Mouse (Mus musculus) fibroblast of lung, adult 2 months (primary cell): ENCODE measurements around the gene F2rl2.

Experiments
- DNase-seq: peaks from one replicate; pipeline ENCODE4 v3.0.0-alpha.2; 2011; ENCODE audit warnings: low read depth

F2rl2 gene

DNA sequence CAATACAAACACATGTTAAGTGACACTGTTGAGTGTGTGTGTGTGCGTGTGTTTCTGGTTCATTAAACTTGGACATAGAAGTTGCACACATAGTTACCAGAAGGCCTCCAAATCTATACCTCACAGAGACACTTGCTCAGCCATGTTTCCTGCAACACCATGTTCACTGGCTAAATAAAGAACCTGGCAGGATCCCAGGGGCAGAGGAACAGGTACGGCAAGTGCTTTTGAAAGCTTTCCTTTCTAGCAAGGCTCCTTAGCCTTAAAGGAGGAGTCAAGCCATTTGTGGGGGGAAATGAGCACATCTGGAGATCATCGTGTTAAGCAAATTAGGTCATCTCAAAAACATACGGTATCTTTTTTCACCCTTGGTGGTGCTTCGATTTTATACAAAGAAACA is 6.7 kb downstream of the F2rl2 start:
- DNase-seq: no peak

- no peak for DNase-seq
Observed at GRCm38 (mm10) chr13:95705589-95705988, 8.9 kb downstream of the F2rl2 start.

- DNase-seq: no peak
Observed at GRCm38 (mm10) chr13:95712054-95712453, 15.4 kb downstream of the F2rl2 start.

DNA sequence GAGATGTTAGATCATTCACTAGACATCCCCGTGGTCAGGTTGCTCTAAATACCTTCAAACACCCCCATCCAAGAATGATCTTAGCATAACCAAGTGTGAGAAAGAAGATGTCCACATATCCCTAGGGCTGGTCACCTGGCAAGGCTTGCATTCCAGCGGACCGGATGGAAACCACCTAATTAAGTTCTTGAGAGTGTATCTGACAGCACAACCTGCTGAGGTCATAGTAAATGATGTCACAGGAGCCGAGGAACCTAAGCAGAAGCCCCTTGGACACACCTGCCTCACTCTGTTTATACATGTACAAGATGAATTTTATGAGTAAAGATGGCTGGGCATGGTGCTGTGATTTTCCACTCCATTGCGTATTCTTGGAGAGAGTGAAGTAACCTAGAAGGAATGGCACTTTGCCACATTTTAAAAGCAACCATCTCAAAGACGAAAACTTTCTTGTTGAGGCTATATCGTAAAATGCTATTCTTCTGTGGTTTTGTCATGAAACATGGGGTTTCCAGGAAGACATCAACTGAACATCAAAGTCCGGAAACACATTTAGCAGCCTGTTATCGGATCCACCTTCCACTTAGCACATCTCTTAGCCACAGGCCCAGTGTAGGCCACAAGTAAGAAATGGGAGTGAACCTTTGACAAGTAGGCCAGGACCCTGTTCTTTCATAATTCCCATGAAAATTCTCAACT is 16.1 kb downstream of the F2rl2 start:
- DNase-seq: no peak

- no peak for DNase-seq
Observed at GRCm38 (mm10) chr13:95714271-95714975, 17.8 kb downstream of the F2rl2 start.

- no peak for DNase-seq
Observed at GRCm38 (mm10) chr13:95715356-95715755, 18.7 kb downstream of the F2rl2 start.

DNA sequence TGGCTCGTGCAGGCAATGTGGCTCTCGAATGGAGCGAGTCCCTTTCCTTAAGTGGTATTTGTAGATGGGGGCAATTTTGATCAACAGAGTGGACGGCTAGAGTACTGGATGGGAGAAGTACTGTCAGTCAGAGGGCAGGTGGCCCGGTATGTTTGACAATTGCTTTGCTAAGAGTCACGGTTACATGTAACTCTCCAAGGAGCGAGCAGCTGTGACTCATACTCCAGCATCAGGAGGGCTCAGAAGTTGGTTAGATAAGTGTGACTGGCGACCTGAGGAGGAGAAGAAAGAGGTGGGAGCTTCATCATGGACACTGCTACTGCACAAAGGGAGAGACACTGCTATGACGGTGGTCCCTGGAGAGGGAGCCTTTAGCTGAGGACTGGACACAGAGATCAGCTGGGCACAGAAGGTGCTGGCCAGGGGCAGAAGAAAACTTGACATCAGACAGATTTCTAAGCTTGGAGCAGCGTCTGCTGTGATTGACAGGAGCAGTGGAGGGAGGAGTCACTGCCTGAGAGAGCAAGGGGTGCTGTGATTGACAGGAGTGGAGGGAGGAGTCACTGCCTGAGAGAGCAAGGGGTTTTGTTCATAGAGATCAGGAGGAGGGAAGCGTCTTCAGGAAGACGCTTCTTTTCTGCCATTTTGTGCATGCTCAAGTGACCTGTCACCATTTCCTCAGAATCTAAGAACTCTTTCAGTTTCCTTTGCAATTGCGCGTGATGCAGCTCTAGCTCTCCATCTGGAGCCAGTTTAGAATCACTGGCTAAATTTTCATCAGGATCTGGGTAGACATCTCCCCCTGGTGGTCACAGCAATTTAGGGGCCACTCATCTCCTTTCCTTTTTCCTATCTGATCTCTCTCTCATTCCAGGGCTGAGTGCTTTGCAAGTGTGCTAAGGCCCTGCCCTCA is 22.9 kb downstream of the F2rl2 start:
- peak; percentile 53 for DNase-seq

DNA sequence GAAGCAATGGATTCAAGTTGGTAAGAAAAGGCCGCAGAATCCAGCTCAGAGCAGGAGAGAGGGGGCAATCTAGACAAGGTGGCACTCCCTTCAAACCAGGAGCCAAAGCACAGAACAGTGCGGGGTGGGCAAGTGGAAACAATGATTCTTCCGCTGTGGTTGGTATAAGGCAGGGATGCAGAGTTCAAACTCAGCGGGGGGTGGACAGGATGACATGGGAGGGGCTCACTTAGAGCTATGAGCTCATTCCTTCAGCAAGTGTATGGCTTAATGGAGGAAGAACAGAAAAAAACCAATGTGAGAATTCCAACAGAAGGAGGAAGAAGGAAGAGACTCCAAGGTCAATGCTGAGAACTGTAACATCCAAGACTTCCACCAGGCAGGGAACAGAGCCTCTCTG is 33.8 kb downstream of the F2rl2 start:
- DNase-seq: no peak

DNA sequence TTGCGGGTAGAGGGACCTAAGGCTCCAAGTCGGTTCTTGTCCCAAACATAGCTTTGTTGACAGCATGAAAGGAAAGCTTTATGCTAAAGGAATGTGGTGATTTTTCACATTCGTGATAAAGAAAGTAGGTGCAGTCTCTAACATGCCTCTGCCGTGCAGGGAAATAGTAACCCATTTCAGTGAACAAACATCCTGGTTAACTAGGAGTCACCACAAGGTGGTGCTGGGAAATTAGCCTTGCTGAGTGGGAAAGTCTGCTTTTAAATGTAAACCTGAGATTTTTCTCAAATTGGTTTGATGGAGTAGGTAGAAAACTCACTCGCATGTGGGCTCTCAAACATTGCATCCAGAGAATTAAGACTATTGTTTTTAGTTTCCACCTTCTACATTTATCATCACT is 43.0 kb downstream of the F2rl2 start:
- no peak for DNase-seq

GRCm38 (mm10) chr13:95741813-95742689 is 45.4 kb downstream of the F2rl2 start:
- no peak for DNase-seq

DNA sequence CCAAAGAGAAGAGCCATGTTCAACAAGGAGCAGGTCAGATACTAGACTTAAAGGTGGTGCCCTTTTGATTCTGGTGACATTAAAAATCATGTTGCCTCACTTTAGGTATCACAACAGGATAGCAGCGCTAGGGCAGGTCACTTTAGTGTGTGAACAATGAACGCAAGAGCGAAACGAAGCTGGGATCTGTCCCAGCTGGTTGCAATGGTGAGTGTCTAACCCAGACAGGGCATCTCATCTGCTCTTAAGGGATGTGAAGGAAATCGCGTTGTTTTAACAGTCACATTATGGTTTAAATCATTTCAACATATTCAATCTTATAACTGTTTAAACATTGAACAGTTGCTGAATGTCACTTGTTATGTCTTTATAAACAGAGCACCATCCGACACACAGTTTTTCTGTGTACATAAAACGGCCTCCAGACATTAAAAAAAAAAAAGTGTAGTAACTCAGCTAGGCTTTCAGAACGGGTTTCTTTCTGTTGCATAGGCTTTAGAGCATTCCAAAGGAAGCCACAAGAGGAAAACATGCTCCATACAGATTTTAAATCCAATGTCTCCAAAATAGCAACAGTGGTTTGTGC is 46.3 kb downstream of the F2rl2 start:
- DNase-seq: no peak

DNA sequence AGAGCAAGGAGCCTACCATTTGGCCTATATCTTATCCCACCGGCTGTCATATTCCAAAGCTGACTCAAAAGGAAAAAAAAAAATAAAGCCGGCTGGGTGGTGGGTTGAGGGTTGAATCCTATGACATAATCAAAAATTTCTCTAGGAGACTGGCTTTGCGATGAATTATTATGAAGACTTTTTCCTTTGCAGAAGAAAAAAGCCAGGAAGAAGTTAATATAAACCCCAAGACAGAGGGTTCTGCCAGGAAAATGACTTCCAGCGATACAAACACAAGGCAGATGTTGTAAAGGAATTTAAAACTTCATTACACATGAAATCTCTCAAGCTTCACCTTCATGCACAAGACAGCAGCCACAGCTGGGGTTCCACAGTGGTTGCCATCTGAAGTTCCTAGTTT is 48.8 kb downstream of the F2rl2 start:
- no peak for DNase-seq

DNA sequence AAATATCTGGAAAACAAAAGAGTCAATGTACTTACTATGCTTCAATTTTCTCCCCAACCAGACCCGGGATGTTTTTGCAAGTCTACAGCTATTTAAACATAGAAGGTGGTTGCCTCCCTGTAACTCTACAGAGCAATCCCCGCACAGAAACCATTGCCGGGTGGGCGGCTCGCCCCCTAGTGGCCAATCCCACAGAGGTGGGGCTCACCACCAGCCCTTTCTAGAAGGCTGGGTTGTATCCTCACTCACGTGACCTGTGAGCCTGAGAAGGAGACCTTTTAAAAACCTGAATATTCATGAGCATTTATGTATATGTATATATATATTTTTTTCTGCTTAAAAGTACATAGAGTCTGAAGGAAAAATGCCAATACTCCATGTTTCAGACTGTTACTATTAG is 49.9 kb downstream of the F2rl2 start:
- DNase-seq: no peak

- DNase-seq: no peak
Observed at GRCm38 (mm10) chr13:95747101-95747500, 50.4 kb downstream of the F2rl2 start.

DNA sequence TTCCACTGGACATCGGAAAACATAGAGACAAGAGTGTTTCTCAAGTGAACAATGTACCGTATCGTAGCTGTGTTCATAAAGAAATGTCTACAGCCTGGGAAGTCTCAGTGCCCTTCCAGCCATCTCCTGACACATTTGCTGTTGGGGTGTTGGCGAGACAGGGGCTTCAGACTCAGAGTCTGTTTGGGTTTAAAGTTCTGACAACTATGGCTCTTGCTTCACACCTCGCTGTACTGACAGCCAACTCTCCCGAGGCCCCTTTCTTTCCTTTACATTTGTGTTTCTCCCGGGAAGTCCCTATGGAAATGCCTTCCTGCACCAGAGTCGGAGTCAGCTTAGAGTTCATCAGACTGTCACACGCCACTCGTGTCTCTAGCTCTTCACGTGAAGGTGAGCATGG is 50.9 kb downstream of the F2rl2 start:
- DNase-seq: no peak
